Mouse (Mus musculus) lung, postnatal 0 days (tissue): Measurements from ENCODE around the gene Btbd10. TPM values are rescaled to one million over a fixed set of nuclear protein-coding genes. Genes with fewer than 3 reads are reported as not detected.

Experiments used
- ATAC-seq: fragments of 200-750 bp; cut with Nextera tagmentation; 2 replicates; pipeline ENCODE4 v1.8.0; 2017; ENCODE audit warnings: moderate library complexity
- DNase-seq: peaks from one replicate; pipeline ENCODE4 v3.0.0-alpha.2; 2016; ENCODE audit warnings: low spot score
- H3K27ac ChIP-seq: fragments of 300-500 bp; sonication (generic); 2 replicates; pipeline ENCODE4 v1.5.1; 2014; ENCODE audit warnings: antibody characterized with exemption, mild to moderate bottlenecking, low read length, mixed read lengths
- H3K27me3 ChIP-seq: fragments of 300-500 bp; sonication (generic); replicated peaks from 2 replicates; pipeline ENCODE4 v1.6.1; 2014; ENCODE audit warnings: low read length, mixed read lengths; ENCODE audit not compliant: insufficient read depth
- H3K36me3 ChIP-seq: fragments of 300-500 bp; sonication (generic); 2 replicates; pipeline ENCODE4 v1.6.1; 2014; ENCODE audit warnings: low read length, mixed read lengths; ENCODE audit not compliant: insufficient read depth
- H3K4me1 ChIP-seq: fragments of 300-500 bp; sonication (generic); 2 replicates; pipeline ENCODE4 v1.6.1; 2014; ENCODE audit warnings: antibody characterized with exemption, low read depth, low read length, mixed read lengths; ENCODE audit not compliant: insufficient read depth
- H3K4me2 ChIP-seq: fragments of 300-500 bp; sonication (generic); replicated peaks from 2 replicates; pipeline ENCODE4 v1.6.1; 2014; ENCODE audit warnings: low read depth, mild to moderate bottlenecking, low read length, moderate library complexity, mixed read lengths
- H3K4me3 ChIP-seq: fragments of 300-500 bp; sonication (generic); 2 replicates; pipeline ENCODE4 v1.5.1; 2014; ENCODE audit warnings: low read depth, low read length
- H3K9ac ChIP-seq: fragments of 300-500 bp; sonication (generic); replicated peaks from 2 replicates; pipeline ENCODE4 v1.6.1; 2014; ENCODE audit warnings: low read depth, mild to moderate bottlenecking
- H3K9me3 ChIP-seq: fragments of 300-500 bp; sonication (generic); 2 replicates; pipeline ENCODE4 v1.6.1; 2016; ENCODE audit warnings: low read length, mixed read lengths
- CTCF ChIP-seq: IDR thresholded peaks from 2 replicates; pipeline ENCODE4 v1.5.1; 2016; ENCODE audit warnings: antibody characterized with exemption, mild to moderate bottlenecking
- EP300 ChIP-seq: IDR thresholded peaks from 2 replicates; pipeline ENCODE4 v1.6.1; 2016; ENCODE audit warnings: antibody characterized with exemption, mild to moderate bottlenecking, control low read depth
- WGBS: fragments of 180-500 bp; shearing (Covaris S2); extraction: QIAGEN DNeasy Blood & Tissue Kit; methylation state at CpG from one replicate; pipeline ENCODE4 v1.1.7; 2014; 5-methylcytosine and 5-hydroxymethylcytosine counted together
- polyA plus RNA-seq: library from polyadenylated mRNA; unstranded; fragments of >200 nt; fragmentation: Nextera tagmentation; extraction: Ambion mirVana; gene quantifications from 2 replicates; pipeline ENCODE4 v1.2.1, GENCODE M21; 2015

The Btbd10 gene
- polyA plus RNA-seq, 1 experiment from 2014 or later, result 20.8 TPM

DNA sequence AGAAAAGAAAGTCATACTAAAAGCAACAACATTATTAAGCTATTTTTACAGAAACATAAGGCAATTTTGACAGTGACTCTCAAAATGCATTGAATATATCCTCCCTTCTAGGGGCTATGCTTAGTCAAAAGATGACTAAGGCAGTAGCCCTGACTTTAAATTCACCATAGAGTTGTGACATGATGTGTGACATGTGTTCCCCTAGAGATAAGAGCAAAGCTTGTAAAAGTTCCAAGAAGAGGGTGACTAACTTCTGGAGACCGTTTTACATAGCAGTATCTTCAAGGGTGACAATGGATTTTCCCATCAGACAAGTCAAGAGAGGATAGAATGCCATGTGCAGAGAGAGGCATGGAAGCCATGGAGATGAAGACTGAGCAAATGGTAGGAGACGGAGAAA is 22.4 kb upstream of the Btbd10 start:
- Histone ChIP-seq H3K27me3 (no peaks in the 10 kb centered on the region), H3K27ac (no peak overlapping the region), H3K4me2 (no peak overlapping the region), H3K4me3 (no peak overlapping the region), H3K9ac (no peak overlapping the region), H3K36me3 (no peaks in the 10 kb centered on the region), H3K4me1 (no peaks in the 10 kb centered on the region), H3K9me3 (no peaks in the 10 kb centered on the region)
- WGBS, result 63% methylated on average over 2 of the region's 2 CpGs
- DNase-seq, result peak; percentile 9
- TF ChIP-seq CTCF (no peak), EP300 (no peak)
- ATAC-seq, result no peak

DNA sequence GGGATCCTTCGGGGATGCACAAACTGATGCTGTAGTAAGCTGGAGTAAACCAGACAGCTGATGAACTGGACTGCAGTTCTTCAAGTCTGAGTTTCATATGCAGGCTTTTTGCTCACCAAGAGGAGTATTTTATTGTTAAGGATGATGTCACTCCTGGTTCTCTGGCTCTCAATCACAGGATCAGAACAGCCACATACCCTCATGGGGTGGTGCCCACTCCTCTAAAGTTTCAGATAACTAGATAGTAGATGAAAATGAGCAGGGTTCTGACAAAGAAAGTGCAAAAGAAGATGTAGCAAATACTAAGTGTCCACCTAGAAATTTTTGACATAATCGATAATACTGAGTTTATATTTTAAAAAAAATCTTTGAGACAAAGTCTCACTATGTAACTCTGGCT is 19.3 kb upstream of the Btbd10 start, which contains the start of gene Pth:
TSS of gene Pth (minus strand) at position 101 of the 400 bp plus-strand sequence.
- no peak within 1 kb of the TSS for H3K4me3 ChIP-seq
- no peak within 1 kb of the TSS for H3K9ac ChIP-seq
- no peaks in the 10 kb centered on the region for H3K9me3 ChIP-seq
- H3K27ac ChIP-seq, result no peak within 1 kb of the TSS
- no peaks in the 10 kb centered on the region for H3K27me3 ChIP-seq
- H3K36me3 ChIP-seq, result no peaks in the 10 kb centered on the region
- no peak within 1 kb of the TSS for H3K4me2 ChIP-seq
- DNase-seq (no peak), ATAC-seq (no peak)
- 86% methylated on average over 2 of the region's 2 CpGs for WGBS
- TF ChIP-seq EP300, result no peak
- TF ChIP-seq CTCF, result no peak
- H3K4me1 ChIP-seq, result no peaks in the 10 kb centered on the region

DNA sequence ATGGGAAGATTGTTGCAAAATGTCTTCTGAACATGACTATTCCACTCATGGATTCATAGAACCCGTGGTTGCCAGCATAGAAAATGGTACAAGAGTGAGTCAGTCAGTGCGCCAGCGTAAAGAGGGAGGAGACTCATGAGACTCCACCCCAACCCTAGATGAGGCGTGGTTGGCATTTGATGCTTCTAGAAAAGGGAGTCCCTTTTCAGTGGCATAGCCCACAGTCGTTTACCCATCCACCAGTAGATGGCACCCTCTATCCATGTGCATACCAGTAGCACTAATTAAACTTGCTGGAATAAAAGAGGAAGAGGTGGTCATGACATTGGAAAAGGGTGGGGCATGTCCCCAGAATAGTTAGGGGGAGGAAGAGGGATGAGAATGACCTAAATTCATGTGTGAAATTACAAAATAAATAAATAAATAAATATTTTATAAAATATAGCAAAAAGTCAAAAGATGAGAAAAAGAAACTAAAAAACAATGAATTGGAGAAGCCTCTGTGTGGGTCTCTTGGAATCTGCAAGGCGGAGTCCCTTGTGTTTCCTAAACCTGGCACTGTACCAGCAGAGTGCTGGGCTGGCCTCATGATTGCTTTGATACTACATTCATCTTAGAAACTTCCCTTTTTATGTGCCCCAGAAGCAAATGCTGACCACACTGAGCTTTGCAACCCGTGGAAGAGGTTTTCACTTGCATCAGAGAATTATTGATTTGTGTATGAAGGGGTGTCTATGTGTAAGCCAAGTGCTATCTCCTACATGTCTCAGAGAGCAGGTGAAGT is 8.9 kb upstream of the Btbd10 start:
- H3K36me3 ChIP-seq, result no peaks in the 10 kb centered on the region
- H3K27ac ChIP-seq, result no peak overlapping the region
- ATAC-seq (peak; percentile 99), DNase-seq (peak; percentile 95)
- TF ChIP-seq CTCF (peak; percentile 99), EP300 (no peak)
- H3K27me3 ChIP-seq, result no peaks in the 10 kb centered on the region
- H3K4me3 ChIP-seq, result no peak overlapping the region
- no peaks in the 10 kb centered on the region for H3K9me3 ChIP-seq
- no peak overlapping the region for H3K9ac ChIP-seq
- no peak overlapping the region for H3K4me2 ChIP-seq
- 15% methylated on average over 7 of the region's 7 CpGs for WGBS
- no peaks in the 10 kb centered on the region for H3K4me1 ChIP-seq

DNA sequence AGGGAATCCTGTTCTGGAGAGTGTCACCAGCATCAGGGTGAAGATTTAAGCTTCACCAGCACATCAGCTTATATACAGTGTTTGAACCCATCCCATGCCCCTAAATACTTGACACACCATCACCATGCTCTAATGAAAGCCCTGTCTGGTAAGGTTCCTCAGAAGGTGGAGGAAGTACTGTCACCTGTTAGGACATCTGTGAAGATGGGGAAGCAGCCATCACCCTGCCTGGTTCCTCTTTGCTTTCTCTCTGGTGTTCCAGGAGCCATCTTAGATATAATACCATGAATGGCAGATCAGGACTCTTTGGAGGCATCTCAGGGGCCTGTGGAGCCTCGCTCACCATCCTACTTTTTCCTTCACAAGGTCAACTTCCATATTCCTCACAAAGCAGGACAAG is 3.5 kb upstream of the Btbd10 start:
- DNase-seq (no peak), ATAC-seq (no peak)
- Histone ChIP-seq H3K27ac (no peak overlapping the region), H3K4me2 (no peak overlapping the region), H3K36me3 (no peaks in the 10 kb centered on the region), H3K27me3 (no peaks in the 10 kb centered on the region), H3K4me1 (no peaks in the 10 kb centered on the region), H3K9me3 (no peaks in the 10 kb centered on the region), H3K4me3 (no peak overlapping the region), H3K9ac (no peak overlapping the region)
- no peak for TF ChIP-seq CTCF
- 87% methylated on average over 1 of the region's 1 CpGs for WGBS

DNA sequence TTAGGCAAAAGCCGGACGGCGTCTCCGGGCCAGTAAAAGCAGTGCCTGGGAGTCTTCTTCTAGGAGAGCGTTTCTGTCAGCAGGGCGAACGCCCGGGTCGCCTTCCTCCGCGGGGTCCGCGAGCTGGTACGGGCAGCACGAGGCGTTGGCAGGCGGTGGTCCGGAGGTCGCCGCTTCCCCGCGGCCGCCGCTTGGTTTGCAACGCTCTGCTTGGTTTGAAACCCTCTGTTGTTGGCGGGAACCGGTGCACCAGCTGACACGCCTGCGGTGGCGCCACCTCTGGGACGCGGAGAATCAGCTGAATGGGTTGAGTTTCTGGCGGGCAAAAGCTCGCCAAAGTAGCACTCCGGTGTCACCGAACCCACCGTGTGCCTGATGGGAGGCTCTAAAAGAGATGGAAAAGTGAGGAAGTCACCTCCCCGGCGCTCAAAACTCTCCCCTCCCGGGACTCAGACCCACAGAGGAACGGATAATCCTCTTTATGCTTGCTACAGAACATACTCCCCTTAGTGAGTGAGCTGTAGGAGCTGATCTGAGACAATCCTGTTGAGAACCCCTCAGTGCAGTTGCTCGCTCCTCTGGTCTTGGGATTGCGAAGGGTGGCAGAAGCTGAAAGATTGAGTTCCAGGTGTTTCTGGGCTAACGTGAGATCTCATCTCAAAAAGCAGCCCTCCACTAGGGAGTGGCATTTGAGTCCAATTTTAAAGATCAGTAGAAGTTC is 588 bp upstream of the Btbd10 start:
- peak; percentile 70 for TF ChIP-seq CTCF
- TF ChIP-seq EP300, result no peak
- Histone ChIP-seq H3K9me3 (no peaks in the 10 kb centered on the region), H3K4me1 (no peaks in the 10 kb centered on the region), H3K9ac (peak overlapping the region; percentile 78), H3K27me3 (no peaks in the 10 kb centered on the region), H3K4me3 (peak overlapping the region; percentile 86), H3K4me2 (peak overlapping the region; percentile 95), H3K27ac (peak overlapping the region; percentile 54; the same call in 1 of the 2 replicates), H3K36me3 (no peaks in the 10 kb centered on the region)
- WGBS, result under 1% methylated on average over 42 of the region's 44 CpGs
- ATAC-seq (peak; percentile 73), DNase-seq (peak; percentile 81)

GRCm38 (mm10) chr7:113367440-113367839 is 1.8 kb downstream of the Btbd10 start:
- 84% methylated on average over 4 of the region's 4 CpGs for WGBS
- Histone ChIP-seq H3K9me3 (no peaks in the 10 kb centered on the region), H3K27ac (no peak overlapping the region), H3K4me2 (no peak overlapping the region), H3K36me3 (no peaks in the 10 kb centered on the region), H3K27me3 (no peaks in the 10 kb centered on the region), H3K4me1 (no peaks in the 10 kb centered on the region), H3K4me3 (no peak overlapping the region), H3K9ac (no peak overlapping the region)
- ATAC-seq (no peak), DNase-seq (no peak)
- TF ChIP-seq CTCF, result no peak
- TF ChIP-seq EP300, result no peak
